Mouse (Mus musculus): ENCODE data around the gene Rps6kc1. TPM values are rescaled to one million over a fixed set of nuclear protein-coding genes. Genes with fewer than 3 reads are reported as not detected.
"Not testable (repeated sequence)": the region's sequence is repeated elsewhere in the genome, so short reads cannot be mapped to it uniquely, and the experiment has no call there.

The Rps6kc1 gene
- 10 to 100 TPM; 16.6 to 19.8 TPM for total RNA-seq (2021)
- long read RNA-seq, experiment 1, transcript Rps6kc1-201 (15 exons, 3,995 nt), result major isoform, 6 of 12 reads
- long read RNA-seq, experiment 1, partial matches to known transcripts, result 2 of 12 reads
- long read RNA-seq, experiment 1, other reads (novel, unspliced or antisense), result 4 of 12 reads
- long read RNA-seq, experiment 2, partial matches to known transcripts, result 1 of 7 reads
- long read RNA-seq, experiment 2, other reads (novel, unspliced or antisense), result 4 of 7 reads

DNA sequence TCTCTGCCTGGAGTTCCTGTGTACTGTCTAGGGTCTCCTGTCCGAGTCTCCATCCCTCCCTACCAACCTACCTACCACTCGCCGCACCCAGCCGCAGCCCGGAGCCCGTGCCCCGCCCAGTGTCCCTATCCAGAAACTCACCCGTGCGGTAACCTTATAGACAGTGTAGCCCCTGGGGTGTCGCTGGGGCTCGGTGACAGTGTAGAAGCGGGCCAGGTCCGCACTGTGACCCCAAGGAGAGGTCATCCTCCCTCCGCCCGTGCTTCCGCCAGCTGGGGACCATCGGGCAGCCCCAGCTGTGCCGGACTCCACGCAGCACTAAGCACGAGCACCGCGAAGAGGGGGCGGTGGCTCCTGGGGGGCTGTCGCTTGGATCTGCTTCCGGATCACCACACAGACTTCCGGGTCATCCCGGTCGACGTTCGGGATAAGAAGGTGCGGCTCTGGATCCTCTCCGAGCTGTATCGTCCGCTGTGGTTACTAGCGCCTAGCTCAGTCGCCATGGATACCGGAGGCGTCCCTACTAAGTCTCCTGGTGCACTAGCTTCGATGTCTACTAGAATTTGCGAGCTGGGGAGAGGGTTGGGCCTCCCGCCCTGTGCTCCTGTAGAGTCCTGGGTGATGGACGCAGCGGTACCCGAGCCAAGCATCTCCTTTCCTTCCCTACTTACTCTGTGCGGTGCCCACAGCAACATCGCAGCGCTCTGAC lies at the start of gene Rps6kc1:
Rps6kc1 (minus strand) TSS at position 356 of the 709 bp plus-strand sequence.
- peak; percentile 86 to 91 for DNase-seq

DNA sequence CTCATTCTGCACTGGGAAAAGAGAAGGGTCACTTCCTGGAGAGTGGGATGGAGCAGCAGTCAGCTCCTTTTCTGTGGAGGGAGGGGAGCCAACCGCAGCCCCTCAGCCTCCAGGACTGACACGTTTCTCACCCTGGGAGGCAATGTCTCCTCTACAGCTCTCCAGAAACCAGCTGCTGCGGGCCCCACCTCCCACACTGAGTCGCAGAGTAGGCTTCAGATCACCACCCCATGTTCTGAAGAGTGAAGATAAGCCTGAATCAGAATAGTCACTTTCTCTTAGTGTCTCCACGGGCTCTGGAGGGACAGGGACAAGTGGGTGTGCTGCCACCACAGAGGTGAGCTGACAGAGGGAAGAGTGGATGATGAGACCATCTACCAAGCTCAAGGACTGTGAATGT lies 47.3 kb upstream of the Rps6kc1 start:
- no peak for DNase-seq

DNA sequence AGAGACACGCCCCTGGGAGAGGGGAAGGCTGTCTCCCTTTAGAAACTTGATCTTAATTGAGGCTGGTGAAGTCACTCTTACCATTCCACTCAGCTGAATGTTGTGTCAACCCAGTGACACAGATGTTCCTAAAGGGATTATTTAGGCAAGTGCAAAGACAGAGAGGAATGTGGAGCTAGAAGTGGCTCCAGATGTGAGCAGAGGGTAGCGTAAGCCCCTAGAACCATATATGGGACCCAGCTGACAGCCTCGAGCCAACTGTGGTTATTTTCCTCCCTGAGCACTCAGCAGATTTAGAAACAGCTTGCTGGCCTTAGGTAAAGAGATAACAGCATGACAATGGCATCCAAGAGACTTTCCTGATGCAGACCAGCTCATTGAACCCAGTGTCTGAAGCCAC lies 41.4 kb upstream of the Rps6kc1 start:
- no peak for DNase-seq

- no peak for DNase-seq
Observed at GRCm38 (mm10) chr1:190951014-190951413, 39.4 kb upstream of the Rps6kc1 start.

DNA sequence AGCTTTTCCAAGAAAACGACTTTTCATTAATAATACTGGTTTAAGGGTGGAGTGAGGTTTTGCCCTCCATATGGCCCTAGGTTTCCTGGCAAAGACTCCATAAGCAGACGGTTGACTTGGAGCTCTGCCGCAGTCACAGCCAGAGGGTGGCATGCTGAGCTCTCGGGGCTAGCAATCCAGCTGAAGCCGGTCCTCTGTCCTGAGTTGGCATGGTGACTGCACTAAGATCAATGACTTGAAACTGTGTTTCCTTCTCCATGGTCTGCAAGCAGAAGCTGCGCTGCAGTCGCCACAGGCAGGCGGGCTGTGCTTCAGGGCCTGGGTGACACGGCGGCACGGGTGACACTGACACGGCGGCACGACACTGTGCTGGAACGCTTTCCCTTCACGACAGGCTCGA lies 37.3 kb upstream of the Rps6kc1 start:
- no peak for DNase-seq

- no peak for DNase-seq
Observed at GRCm38 (mm10) chr1:190948439-190948838, 36.9 kb upstream of the Rps6kc1 start.

GRCm38 (mm10) chr1:190947986-190948385 lies 36.4 kb upstream of the Rps6kc1 start:
- DNase-seq, result no peak

DNA sequence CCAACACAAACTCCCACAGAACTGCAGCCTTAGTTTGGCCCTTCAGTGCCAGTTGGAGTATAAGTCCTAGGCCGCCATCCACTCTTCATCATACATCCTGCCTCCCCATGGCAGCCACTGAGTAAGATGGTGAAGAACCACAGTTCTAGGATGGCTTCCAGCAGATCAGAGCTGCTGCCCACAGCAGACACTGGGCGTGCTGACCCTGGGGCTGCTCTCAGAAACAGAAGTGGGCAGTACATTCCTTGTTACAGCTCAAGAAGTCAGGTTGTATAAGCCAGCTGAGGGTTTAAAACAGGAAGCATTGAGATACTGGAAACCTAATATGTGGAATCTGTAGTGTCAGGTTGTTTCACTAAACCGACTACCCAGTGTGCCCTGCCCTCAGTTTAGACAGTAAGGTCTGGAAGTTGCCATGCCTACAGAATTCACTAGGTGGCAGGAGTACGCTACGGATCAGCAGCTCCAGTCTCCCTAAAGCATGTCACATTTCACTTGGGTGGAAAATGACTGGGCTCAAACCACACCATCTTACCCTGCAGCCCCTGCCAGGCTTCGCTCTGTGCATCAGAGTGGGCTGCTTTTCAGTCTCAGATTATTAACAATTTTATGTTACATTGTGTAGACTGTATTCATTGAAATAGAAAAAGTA lies 32.7 kb upstream of the Rps6kc1 start:
- DNase-seq, result peak; percentile 73 to 90

DNA sequence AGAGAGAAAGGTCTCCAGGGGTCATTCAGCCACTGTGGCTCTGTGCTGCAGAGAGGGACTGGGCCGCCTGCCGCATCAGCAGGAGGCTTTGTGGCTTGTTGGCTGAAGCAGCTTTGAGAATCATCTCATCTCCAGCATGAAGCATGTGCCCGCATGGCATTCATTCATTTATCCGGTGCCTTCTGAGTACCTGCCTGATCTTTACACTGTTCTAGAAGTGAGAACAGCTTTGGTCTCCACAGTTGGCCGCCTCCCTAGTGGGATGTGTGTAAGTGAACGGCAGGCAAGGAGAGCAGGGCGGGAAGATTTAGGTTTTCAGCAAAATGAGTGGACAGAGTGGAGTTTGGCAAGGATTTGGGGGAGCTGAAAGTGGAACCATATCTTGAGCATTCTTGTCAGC lies 28.2 kb upstream of the Rps6kc1 start:
- no peak for DNase-seq

- no peak for DNase-seq
Observed at GRCm38 (mm10) chr1:190930181-190930580, 18.6 kb upstream of the Rps6kc1 start.

GRCm38 (mm10) chr1:190929010-190929695 lies 17.6 kb upstream of the Rps6kc1 start:
- DNase-seq, result peak; percentile 48 to 73

GRCm38 (mm10) chr1:190928370-190929009 lies 16.9 kb upstream of the Rps6kc1 start:
- DNase-seq, result peak; percentile 98 to 99

DNA sequence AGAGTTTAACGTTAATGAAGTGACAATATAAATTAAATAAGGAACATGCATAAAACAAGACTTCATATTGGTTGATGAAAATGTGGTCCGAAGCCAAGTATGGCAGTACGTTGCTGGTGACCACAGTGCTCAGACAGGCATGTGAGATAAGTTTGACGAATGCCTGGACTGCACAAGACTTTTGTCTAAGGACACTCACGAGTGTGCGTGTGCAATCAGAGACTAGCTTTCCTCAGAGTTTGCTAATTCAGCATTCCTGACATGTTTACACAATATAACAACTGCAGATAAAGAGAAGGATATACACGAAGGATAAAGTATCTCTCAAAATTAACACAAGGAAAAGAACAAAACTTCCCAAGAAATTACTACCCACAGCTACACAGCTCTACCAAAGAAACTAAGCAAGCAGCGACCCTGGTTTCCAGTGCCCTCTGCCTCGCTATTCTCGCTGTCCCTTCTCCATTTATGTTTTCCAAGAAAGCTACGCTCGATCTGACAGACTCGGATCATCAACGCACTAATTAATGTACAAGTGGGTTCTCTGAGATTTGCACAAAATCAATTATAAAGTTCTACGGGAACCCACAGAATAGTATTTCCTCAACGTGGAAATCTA lies 16.3 kb upstream of the Rps6kc1 start:
- DNase-seq, result peak in 1 of 2 experiments; percentile 26

DNA sequence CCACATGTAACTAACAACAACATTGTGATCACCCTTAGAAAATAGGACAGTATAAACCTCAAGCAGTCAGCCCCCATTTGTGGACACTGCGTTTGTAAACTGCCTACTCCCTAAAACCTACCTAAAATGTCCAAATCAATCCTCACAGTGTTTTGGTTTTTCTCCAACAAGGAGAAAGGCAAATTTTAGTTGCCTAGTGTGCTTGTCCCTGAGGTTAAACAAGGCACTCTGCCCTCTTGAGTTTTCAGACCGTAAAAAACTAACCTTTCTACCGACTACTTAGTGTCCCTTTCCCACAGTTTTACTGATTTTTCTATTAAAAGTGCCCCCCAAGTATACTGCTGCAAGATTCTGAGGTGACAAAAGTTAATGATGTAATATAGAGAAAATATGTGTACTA lies 15.7 kb upstream of the Rps6kc1 start:
- no peak for DNase-seq

DNA sequence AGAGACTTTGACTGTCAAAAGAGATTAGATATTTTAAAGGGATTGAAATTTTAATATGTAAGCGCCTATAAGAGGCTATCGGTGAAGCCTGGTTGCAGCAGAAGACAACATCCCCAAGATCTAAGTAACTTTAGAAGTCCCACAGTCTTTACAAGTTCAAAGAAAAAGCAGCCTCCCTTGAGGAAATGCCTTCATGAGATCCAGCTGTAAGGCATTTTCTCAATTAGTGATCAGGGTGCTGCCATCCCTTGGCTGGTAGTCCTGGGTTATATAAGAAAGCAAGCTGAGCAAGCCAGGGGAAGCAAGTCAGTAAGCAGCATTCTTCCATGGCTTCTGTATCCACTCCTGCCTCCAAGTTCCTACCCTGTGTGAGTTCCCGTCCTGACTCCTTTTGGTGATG lies 13.2 kb upstream of the Rps6kc1 start, which contains the start of gene Angel2:
Angel2 (plus strand) TSS at position 301 of the 400 bp plus-strand sequence.
- DNase-seq, result not testable (repeated sequence)

- no peak for DNase-seq
Observed at GRCm38 (mm10) chr1:190919725-190920469, 8.3 kb upstream of the Rps6kc1 start.

- no peak for DNase-seq
Observed at GRCm38 (mm10) chr1:190918938-190919337, 7.4 kb upstream of the Rps6kc1 start.

GRCm38 (mm10) chr1:190912623-190913022 lies 1.1 kb upstream of the Rps6kc1 start:
- no peak for DNase-seq

- DNase-seq, result no peak
Observed at GRCm38 (mm10) chr1:190910836-190911235, 734 bp downstream of the Rps6kc1 start.

GRCm38 (mm10) chr1:190904714-190905113 lies 6.9 kb downstream of the Rps6kc1 start:
- DNase-seq, result no peak

- no peak for DNase-seq
Observed at GRCm38 (mm10) chr1:190904136-190904535, 7.4 kb downstream of the Rps6kc1 start.
